Mouse (Mus musculus): ENCODE data around the gene Mapk6.

Gene Mapk6

GRCm38 (mm10) chr9:75424358-75425150 lies 14.7 kb upstream of the Mapk6 start:
- no peak for DNase-seq (ENCODE audit: low spot score in 2 of 2)

GRCm38 (mm10) chr9:75423683-75424082 lies 13.9 kb upstream of the Mapk6 start:
- no peak for DNase-seq (ENCODE audit: low spot score in 2 of 2)

DNA sequence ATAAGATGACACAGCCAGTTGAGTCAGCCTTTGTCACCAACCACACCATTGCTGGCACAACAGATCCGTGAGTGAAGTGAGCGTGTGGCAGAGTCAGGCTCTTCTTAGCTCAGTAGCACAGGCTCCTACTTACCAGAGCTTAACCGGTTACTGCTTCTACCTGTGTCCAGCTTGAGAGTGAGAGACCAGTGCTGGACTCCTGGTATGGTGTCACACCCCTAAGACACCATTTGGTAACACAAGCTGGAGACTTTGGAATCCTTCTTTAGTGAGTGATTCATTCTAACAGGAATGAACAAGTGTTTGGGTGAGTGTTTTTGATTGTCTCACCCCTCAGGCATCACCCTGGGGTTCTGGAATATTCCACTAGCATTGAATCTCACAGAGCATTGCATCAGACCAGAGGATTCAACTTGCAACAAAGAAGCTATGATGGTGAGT lies 12.5 kb upstream of the Mapk6 start:
- DNase-seq (ENCODE audit: low spot score in 2 of 2): no peak

DNA sequence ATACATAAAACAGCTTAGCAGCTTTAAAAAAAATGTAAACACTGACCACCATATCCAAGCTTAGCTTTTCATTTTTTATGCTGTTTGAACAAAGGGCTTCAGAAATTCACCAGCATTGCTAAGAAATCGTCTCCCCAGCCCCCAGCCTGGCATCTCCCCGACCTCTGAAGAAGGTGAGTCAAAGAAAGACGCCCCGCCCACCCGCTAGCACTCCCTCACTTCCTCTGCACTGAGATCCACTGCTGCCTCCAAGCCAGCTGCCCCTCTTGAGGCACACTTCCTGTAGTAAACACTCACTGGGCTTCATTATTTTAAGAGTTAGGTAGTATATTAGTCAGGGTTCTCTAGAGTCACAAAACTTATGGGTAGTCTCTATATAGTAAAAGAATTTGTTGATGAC lies 4.4 kb upstream of the Mapk6 start:
- DNase-seq (ENCODE audit: low spot score in 2 of 2): no peak

DNA sequence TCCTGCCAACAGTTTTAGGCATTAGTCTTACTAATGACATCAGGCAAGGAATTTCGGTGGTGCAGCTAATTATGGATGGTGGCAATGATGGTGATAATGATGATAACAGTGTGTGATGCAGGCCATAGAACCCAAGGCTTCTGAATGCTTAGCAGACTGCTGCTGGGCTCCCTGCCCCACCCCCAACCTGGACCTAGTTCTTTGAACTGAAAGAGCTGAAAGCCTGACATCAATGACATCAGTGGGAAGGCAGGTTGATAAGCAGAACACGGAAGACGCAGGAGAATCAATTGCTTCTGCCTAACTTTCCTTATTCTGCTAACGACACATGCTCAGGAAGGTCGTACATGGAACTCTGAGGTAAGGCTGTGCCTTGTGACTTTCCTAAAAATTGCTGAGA lies 3.4 kb upstream of the Mapk6 start:
- DNase-seq (ENCODE audit: low spot score in 2 of 2): no peak

- no peak for DNase-seq (ENCODE audit: low spot score in 2 of 2)
Measured at GRCm38 (mm10) chr9:75411584-75411983, 1.8 kb upstream of the Mapk6 start.

GRCm38 (mm10) chr9:75410868-75411487 lies 1.2 kb upstream of the Mapk6 start:
- no peak for DNase-seq (ENCODE audit: low spot score in 2 of 2)

DNA sequence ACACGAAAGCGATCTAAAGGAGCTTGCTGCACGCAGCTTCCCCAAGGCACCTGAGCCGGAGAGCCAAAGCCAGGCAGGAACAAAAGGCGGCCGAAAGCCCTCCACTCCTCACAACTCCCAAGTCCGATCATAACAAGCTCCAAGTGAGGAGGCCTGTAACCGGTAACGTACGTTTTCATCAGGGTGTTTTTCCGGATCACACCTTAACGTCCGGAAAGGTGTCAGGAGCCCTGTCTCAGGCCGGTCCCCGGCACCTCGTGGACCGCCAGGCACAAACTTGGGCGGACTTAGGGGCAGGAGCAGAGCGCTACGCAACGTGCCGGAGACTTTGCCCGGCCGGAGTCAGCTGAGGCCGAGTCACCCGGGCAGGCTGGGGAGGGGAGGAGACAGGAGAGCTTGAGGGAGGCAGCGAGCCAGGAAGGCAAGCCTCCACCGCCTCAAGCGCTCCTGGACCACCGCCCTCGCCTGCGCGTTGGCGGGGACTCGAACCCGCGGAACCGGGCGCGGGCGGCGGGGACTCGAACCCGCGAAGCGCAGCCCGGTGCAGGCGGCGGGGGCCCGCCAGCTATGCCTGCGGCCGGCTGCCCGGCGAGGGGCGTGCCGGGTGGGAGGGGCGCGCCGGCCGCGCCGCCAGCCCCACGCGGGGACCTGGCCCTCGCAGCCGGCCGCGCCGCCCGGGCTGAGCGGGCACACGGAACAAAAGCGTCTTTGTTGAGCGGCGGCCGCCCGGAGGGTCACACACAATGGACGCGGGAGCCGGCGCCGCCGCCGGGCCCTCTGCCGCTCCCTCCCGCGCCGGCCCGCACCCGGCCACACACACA lies 564 bp downstream of the Mapk6 start:
- DNase-seq (ENCODE audit: low spot score in 2 of 2): peak; percentile 69 to 77

DNA sequence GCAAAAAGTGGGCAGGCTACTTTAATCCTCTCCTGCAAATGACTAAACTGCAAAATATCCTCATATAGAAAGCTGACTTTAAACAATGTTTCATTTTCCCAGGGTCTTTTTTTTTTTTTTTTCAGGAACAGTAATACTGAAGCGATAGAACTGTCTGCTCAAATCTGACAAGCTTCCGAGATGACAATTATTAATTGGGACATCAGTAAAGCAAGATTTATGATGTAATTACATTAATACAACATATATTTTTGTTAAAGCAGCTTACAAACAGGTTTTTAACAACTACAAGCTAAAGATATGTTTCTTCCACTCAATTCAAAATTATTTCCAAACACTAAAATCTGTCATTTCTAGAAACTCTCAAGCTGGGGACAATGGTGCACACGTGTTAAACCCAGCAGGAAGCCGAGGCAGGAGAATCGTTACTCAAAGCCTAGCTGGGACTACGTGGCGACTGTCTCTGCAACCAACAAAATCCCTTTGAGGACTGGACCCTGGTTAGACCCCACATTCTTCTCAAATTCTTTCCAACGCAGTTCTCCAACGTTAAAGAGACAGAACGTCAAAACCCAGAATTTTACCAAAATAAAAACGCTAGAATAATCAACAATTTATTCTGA lies 1.5 kb downstream of the Mapk6 start:
- no peak for DNase-seq (ENCODE audit: low spot score in 2 of 2)

GRCm38 (mm10) chr9:75407803-75408202 lies 2.0 kb downstream of the Mapk6 start:
- DNase-seq (ENCODE audit: low spot score in 2 of 2): peak; percentile 30 to 38

DNA sequence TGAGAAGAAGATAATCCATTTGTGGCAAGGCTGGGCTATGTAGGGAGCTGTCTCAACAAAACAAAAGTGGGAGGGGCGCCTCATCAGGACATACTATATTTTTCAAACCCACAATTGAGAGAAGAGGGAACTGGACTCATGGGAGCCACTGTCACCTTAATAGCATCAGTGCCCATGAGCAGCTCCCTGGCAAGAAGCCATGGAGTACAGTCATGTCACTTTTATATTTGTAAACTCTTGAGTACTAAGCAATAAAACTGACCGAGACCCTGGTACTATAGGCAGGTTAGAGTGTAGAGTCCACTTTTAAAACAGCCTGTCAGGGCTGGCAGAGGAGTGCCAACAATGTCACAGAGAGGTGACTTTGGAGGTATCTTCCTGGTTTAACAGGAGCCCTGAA lies 3.7 kb downstream of the Mapk6 start:
- DNase-seq (ENCODE audit: low spot score in 2 of 2): no peak

DNA sequence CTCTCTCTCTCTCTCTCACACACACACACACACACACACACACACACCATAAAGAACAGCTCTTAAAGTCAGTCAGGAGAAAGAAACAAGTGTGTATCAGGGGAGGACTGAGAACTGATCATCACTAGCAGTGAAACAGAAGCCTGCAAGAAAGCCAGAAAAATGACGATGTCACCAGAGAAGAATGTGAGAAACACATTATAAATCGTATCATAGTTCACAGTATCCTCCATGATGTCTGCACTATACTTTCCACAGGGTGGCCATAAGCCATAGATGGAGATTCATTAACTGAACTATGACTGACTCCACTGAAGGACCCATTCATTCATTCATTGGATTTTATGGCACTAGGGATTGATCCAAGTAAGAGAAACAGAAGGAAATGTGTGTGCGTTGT lies 6.3 kb downstream of the Mapk6 start:
- no peak for DNase-seq (ENCODE audit: low spot score in 2 of 2)

- DNase-seq (ENCODE audit: low spot score in 2 of 2): no peak
Measured at GRCm38 (mm10) chr9:75401593-75402504, 8.0 kb downstream of the Mapk6 start.

DNA sequence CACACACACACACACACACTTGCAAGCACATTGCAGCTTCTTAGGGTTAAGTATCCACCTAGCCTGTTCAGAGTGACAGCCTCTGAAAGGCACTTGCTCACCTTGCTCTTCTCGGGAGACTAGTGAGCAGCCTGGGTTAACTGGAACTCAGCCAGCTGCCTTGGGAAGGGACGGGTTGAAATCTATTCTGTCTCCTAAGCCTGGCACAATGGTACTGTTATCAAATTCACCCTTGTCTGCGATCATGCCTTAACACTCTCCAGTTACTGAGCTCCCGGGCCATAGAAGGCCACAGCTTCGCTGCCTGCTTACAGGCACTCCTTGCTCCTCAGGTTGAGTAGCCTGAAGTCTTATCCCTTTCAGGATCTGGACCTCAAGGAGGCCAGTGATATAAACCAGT lies 9.2 kb downstream of the Mapk6 start:
- no peak for DNase-seq (ENCODE audit: low spot score in 2 of 2)

DNA sequence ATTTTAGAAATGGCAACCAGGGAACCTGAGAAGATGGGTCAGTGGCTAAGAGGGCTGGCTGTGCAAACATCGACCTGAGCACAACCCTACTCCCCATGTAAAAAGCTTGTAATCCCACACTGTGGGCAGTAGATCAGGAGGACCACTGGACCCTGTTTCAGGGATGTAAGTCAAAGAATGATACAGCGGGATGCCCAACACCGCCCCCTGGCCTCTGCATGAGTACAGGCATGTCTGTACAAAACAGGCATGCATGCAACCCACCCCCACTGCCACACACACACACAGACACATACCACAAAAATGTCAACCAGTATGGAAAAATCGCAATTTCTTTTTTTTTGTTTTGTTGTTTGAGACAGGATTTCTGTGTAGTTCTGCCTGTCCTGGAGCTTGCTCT lies 10.7 kb downstream of the Mapk6 start:
- DNase-seq (ENCODE audit: low spot score in 2 of 2): no peak

DNA sequence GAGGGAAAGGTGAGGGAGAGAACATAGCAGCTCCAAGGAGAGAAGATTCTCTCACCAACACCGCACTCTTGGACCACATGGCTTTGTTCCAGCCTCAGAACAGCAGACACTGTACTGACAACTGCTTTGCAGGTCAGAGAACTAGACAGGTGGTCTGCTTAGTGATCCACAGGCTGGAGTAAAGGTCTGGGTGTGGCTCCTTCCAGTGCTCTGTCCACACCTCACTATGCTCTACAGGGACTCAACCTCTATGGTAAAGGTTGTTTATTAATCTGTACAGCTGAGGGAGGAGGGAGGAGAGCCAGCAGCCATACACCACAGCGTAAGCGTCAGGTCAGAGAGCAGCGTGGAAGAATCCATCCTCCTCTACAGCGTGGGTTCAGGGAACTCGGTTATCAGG lies 13.8 kb downstream of the Mapk6 start:
- DNase-seq (ENCODE audit: low spot score in 2 of 2): no peak

GRCm38 (mm10) chr9:75393251-75393650 lies 16.6 kb downstream of the Mapk6 start:
- DNase-seq (ENCODE audit: low spot score in 2 of 2): no peak

DNA sequence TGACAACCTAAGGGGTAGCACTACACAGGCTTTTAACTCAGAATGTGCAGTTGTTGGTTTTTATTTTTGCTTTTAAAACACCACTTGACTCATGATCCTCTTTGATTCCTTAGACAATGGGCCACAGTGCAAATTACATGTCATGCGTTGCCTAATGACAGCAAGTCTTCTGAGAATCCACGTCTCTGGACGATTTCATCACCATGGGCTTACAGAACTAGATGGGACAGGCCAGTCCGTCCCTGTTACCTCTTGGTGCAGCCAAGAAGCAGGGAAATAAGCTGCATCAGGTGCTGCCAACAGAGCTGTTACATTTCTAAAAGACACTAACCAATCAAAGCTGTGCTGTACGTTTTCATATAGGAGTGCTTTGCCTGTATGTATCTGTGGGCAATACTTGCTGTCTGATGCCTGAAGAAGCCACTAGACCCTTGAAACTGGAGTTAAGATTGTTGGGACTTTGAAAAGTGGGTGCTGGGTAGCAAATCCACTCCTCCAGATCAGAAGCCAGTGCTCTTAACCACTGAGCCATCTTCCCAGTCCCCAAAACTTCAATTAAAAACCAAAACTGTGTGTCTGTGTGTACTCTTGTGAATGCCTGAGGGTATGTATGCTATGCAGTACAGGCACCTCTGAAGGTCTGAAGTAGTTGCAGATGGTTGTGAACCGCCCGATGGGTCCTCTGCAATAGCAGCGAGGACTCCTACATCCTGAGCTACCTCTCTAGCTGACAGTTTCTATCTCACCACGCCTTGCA lies 24.4 kb downstream of the Mapk6 start:
- DNase-seq (ENCODE audit: low spot score in 2 of 2): no peak

GRCm38 (mm10) chr9:75384337-75384962 lies 25.4 kb downstream of the Mapk6 start:
- no peak for DNase-seq (ENCODE audit: low spot score in 2 of 2)

DNA sequence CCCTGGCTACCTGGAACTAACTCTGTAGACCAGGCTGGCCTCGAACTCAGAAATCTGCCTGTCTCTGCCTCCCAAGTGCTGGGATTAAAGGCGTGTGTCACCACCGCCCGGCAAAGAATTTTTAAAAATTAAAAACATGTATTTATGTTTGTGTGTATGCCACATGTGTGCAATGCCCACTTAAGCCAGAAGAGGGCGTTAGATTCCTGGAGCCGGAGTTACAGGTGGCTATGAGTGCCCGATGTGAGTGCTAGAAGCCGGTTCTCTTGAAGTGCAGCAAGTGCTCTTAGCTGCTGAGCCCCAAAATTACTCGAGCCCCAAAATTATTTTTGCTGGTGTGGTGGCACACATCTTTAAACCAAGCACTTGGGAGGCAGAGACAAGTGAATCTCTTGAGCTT lies 26.0 kb downstream of the Mapk6 start:
- no peak for DNase-seq (ENCODE audit: low spot score in 2 of 2)
